Mouse (Mus musculus) erythroblast, embryonic 14.5 days (primary cell): ENCODE measurements at regions not wholly inside any gene's neighbourhood (a gene's known extent, or its start where the extent isn't known, plus 50 kb on each side); places are given as distances from the start of the nearest gene placed in this dataset.

Experiments used
- GATA1 ChIP-seq: IDR thresholded peaks from 2 replicates; pipeline ENCODE4 v1.6.1; 2012; ENCODE audit warnings: low read length, inconsistent platforms, mixed read lengths
- TAL1 ChIP-seq: IDR thresholded peaks from 3 replicates; pipeline ENCODE4 v1.6.1; 2012; ENCODE audit warnings: low read length, inconsistent platforms, mixed read lengths

- TF ChIP-seq TAL1, result no peak
- TF ChIP-seq GATA1, result no peak
Observed at GRCm38 (mm10) chr14:46625760-46626159, 134.6 kb upstream of the Cdkn3 start.
